Mouse (Mus musculus) ES-E14 (cell line): Measurements from ENCODE around the gene Galnt6.

Source experiments
- CHD2 ChIP-seq: IDR thresholded peaks from 2 replicates; pipeline ENCODE4 v1.6.1; 2014; ENCODE audit warnings: mild to moderate bottlenecking, low read depth, low read length, inconsistent platforms
- ZC3H11A ChIP-seq: IDR thresholded peaks from 2 replicates; pipeline ENCODE4 v1.6.1; 2012; ENCODE audit warnings: low read depth, mild to moderate bottlenecking, inconsistent platforms, low read length, borderline replicate concordance

DNA sequence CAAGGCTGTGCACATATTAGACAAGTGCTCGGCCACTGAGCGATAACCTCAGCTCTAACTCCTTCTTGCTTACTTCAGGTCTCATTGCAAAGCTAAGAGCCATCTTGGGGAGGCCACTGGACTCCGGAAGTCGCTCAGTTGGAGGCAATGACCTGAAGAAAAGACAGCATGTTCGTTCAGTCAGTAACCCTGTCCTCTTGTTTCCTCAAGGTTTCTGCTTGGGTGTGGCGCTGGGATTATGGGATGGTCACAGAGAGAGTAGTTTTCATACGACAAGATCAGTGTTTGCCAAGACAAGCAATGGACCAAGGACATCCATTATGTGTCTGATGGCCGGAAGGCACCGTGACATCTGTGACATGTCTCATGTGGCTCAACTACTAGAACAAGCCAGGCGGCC is 54.6 kb downstream of the Galnt6 start:
- TF ChIP-seq ZC3H11A: no peak
- TF ChIP-seq CHD2: no peak
